12 mouse cellular contexts compared by ENCODE assay signal in genomic region chr17:28375592-28376061, GRCm38 (mm10). TPM values are rescaled to one million over a fixed set of nuclear protein-coding genes. Genes with fewer than 3 reads are reported as not detected.
DNase-seq lines count a peak whose midpoint lies in the region; ATAC-seq and TF ChIP-seq lines count a peak whose summit lies in the region.
"Had no signal": no experiment of that assay in that cellular context is flagged by ENCODE, and none has a peak within 500 bp of the region (broad histone marks: within the 10 kb centered on the region; RNA-seq: fewer than 3 reads in every experiment).

No protein-coding gene starts in this region.

- H3K27me3 ChIP-seq in embryonic facial prominence, embryonic 12.5 days, result peaks cover 24% of the 10 kb centered on the region
- H3K27me3 ChIP-seq in embryonic facial prominence, embryonic 10.5 days (replicated peaks; ENCODE audit: low read depth, poor library complexity, severe bottlenecking), result peaks cover 51% of the 10 kb centered on the region
- no peaks in the 10 kb centered on the region; the same call in 1 of the 2 replicates for H3K27me3 ChIP-seq in thymus, adult 2 months (ENCODE audit: control insufficient read depth, insufficient read depth, low read length)
- H3K27me3 ChIP-seq in intestine, embryonic 16.5 days (replicated peaks; ENCODE audit: control insufficient read depth, insufficient read depth, low read length), result peaks cover 11% of the 10 kb centered on the region; the same call in 1 of the 2 replicates
- H3K27me3 ChIP-seq in stomach, postnatal 0 days (ENCODE audit: control insufficient read depth, insufficient read depth, low read length), result no peaks in the 10 kb centered on the region

- DNase-seq in embryonic facial prominence, embryonic 10.5 days (ENCODE audit: low spot score), result no peak
- DNase-seq in thymus, adult 2 months, result peak; percentile 15
- DNase-seq in thymus, postnatal 10 days (ENCODE audit: low spot score in 2 of 2), result no peak
- DNase-seq in stomach, postnatal 0 days (ENCODE audit: low spot score), result peak; percentile 58
- no peak for DNase-seq in cerebellum, adult 8-10 months
- DNase-seq in urinary bladder, postnatal 4 days (ENCODE audit: low spot score in 2 of 2), result no peak

- no peaks in the 10 kb centered on the region for H3K36me3 ChIP-seq in embryonic facial prominence, embryonic 12.5 days
- no peaks in the 10 kb centered on the region for H3K36me3 ChIP-seq in embryonic facial prominence, embryonic 10.5 days (replicated peaks)
- H3K36me3 ChIP-seq in thymus, adult 2 months (ENCODE audit: control insufficient read depth, insufficient read depth, low read length), result no peaks in the 10 kb centered on the region
- no peaks in the 10 kb centered on the region for H3K36me3 ChIP-seq in intestine, embryonic 16.5 days (ENCODE audit: control insufficient read depth, insufficient read depth, low read length)
- no peaks in the 10 kb centered on the region for H3K36me3 ChIP-seq in stomach, postnatal 0 days (ENCODE audit: control insufficient read depth, insufficient read depth, low read length)
- H3K36me3 ChIP-seq: heart, embryonic 15.5 days; neural tube, embryonic 13.5 days had no signal

- TF ChIP-seq CTCF in thymus, adult 2 months (IDR thresholded peaks at IDR 0.05; ENCODE audit: borderline replicate concordance, control insufficient read depth, extremely low read depth, insufficient read depth, low read length, poor library complexity), result no peak
- TF ChIP-seq CTCF in stomach, postnatal 0 days (IDR thresholded peaks at IDR 0.05; ENCODE audit: low read depth), result no peak

- no peak overlapping the region for H3K4me3 ChIP-seq in embryonic facial prominence, embryonic 12.5 days
- H3K4me3 ChIP-seq in embryonic facial prominence, embryonic 10.5 days, result no peak overlapping the region; the same call in 1 of the 2 replicates
- no peak overlapping the region for H3K4me3 ChIP-seq in thymus, adult 2 months (ENCODE audit: control insufficient read depth, insufficient read depth, low read length)
- H3K4me3 ChIP-seq in intestine, embryonic 16.5 days (ENCODE audit: low read length), result no peak overlapping the region
- no peak overlapping the region for H3K4me3 ChIP-seq in stomach, postnatal 0 days (ENCODE audit: low read depth, low read length)
- H3K4me3 ChIP-seq: heart, embryonic 15.5 days; neural tube, embryonic 13.5 days had no signal

- peaks cover 10% of the 10 kb centered on the region; the same call in 1 of the 2 replicates for H3K4me1 ChIP-seq in embryonic facial prominence, embryonic 12.5 days
- H3K4me1 ChIP-seq in embryonic facial prominence, embryonic 10.5 days, result peaks cover 38% of the 10 kb centered on the region
- H3K4me1 ChIP-seq in thymus, adult 2 months (replicated peaks; ENCODE audit: control insufficient read depth, insufficient read depth, low read length), result peaks cover 16% of the 10 kb centered on the region
- H3K4me1 ChIP-seq in intestine, embryonic 16.5 days (ENCODE audit: control insufficient read depth, insufficient read depth, low read length), result peaks cover 6% of the 10 kb centered on the region; the same call in 1 of the 2 replicates
- no peaks in the 10 kb centered on the region for H3K4me1 ChIP-seq in stomach, postnatal 0 days (replicated peaks; ENCODE audit: control insufficient read depth, insufficient read depth)

- ATAC-seq in embryonic facial prominence, embryonic 12.5 days (ENCODE audit: insufficient number of reproducible peaks, insufficient read depth, low FRiP score, low TSS enrichment), result peak; percentile 22; the same call in 1 of the 2 replicates
- ATAC-seq in intestine, embryonic 16.5 days, result peak; percentile 78
- peak; percentile 90 for ATAC-seq in stomach, postnatal 0 days (ENCODE audit: low FRiP score, low TSS enrichment)

- H3K27ac ChIP-seq in embryonic facial prominence, embryonic 12.5 days, result no peak overlapping the region
- H3K27ac ChIP-seq in embryonic facial prominence, embryonic 10.5 days (replicated peaks), result no peak overlapping the region
- H3K27ac ChIP-seq in thymus, adult 2 months (ENCODE audit: control insufficient read depth, insufficient read depth, low read length), result no peak overlapping the region
- no peak overlapping the region for H3K27ac ChIP-seq in intestine, embryonic 16.5 days (ENCODE audit: low read length)
- H3K27ac ChIP-seq in stomach, postnatal 0 days (replicated peaks), result no peak overlapping the region
- H3K27ac ChIP-seq: heart, embryonic 15.5 days; liver, embryonic 14.5 days; neural tube, embryonic 13.5 days had no signal

- no peaks in the 10 kb centered on the region for H3K9me3 ChIP-seq in embryonic facial prominence, embryonic 12.5 days
- H3K9me3 ChIP-seq in embryonic facial prominence, embryonic 10.5 days, result no peaks in the 10 kb centered on the region
- H3K9me3 ChIP-seq in intestine, embryonic 16.5 days (ENCODE audit: control insufficient read depth, low read length), result no peaks in the 10 kb centered on the region
- no peaks in the 10 kb centered on the region for H3K9me3 ChIP-seq in stomach, postnatal 0 days (ENCODE audit: control insufficient read depth, low read length)
- H3K9me3 ChIP-seq: heart, embryonic 15.5 days; neural tube, embryonic 13.5 days had no signal

- H3K4me2 ChIP-seq in embryonic facial prominence, embryonic 12.5 days (replicated peaks), result no peak overlapping the region
- peak overlapping the region; percentile 6; the same call in 1 of the 2 replicates for H3K4me2 ChIP-seq in intestine, embryonic 16.5 days (ENCODE audit: low read depth, low read length)
- no peak overlapping the region for H3K4me2 ChIP-seq in stomach, postnatal 0 days (replicated peaks; ENCODE audit: low read depth)
- H3K4me2 ChIP-seq: heart, embryonic 15.5 days; neural tube, embryonic 13.5 days had no signal

- TF ChIP-seq POLR2A in thymus, adult 2 months (IDR thresholded peaks at IDR 0.05; ENCODE audit: control insufficient read depth, extremely low read depth, insufficient read depth, low read length, poor library complexity), result no peak

- no peak overlapping the region for H3K9ac ChIP-seq in embryonic facial prominence, embryonic 12.5 days
- no peak overlapping the region for H3K9ac ChIP-seq in intestine, embryonic 16.5 days (ENCODE audit: low read depth, low read length)
- no peak overlapping the region for H3K9ac ChIP-seq in stomach, postnatal 0 days (ENCODE audit: low read length)
- H3K9ac ChIP-seq: heart, embryonic 15.5 days; liver, embryonic 14.5 days; neural tube, embryonic 13.5 days had no signal

- no peak for TF ChIP-seq EP300 in stomach, postnatal 0 days (optimal IDR thresholded peaks at IDR 0.05)

- WGBS in embryonic facial prominence, embryonic 12.5 days, result 17% methylated on average over 17 of the region's 17 CpGs
- 10% methylated on average over 17 of the region's 17 CpGs for WGBS in embryonic facial prominence, embryonic 10.5 days
- WGBS in thymus, adult 2 months, result 14% methylated on average over 17 of the region's 17 CpGs
- WGBS in intestine, embryonic 16.5 days, result 7% methylated on average over 17 of the region's 17 CpGs
- WGBS in stomach, postnatal 0 days, result 10% methylated on average over 17 of the region's 17 CpGs

RNA-seq across cellular contexts. Expression of gene Tulp1, which starts 10.6 kb away (rescaled TPM):
- 8.4 and 9.3 TPM in 2 replicates for polyA plus RNA-seq in embryonic facial prominence, embryonic 12.5 days (2016; fragmentation: Nextera tagmentation; extraction: Ambion mirVana)
- 3.4 and 4.9 TPM in 2 replicates for polyA plus RNA-seq in embryonic facial prominence, embryonic 10.5 days (2016; fragmentation: Nextera tagmentation; extraction: Ambion mirVana)
- 0.35 and 0.59 TPM in 2 replicates for polyA plus RNA-seq in thymus, adult 2 months (2012; rRNA removed)
- polyA plus RNA-seq in intestine, embryonic 16.5 days (2015; fragmentation: Nextera tagmentation; extraction: Ambion mirVana), result 3.0 and 3.6 TPM in 2 replicates
- 3.3 and 3.5 TPM in 2 replicates for polyA plus RNA-seq in stomach, postnatal 0 days (2015; fragmentation: Nextera tagmentation; extraction: Ambion mirVana)
- polyA plus RNA-seq: cortical plate, adult 2 months had no signal

RNA-seq across cellular contexts. Expression of gene Tead3, which starts 25.0 kb away (rescaled TPM):
- 14.1 and 17.9 TPM in 2 replicates for polyA plus RNA-seq in embryonic facial prominence, embryonic 12.5 days (2016; fragmentation: Nextera tagmentation; extraction: Ambion mirVana)
- polyA plus RNA-seq in embryonic facial prominence, embryonic 10.5 days (2016; fragmentation: Nextera tagmentation; extraction: Ambion mirVana), result 8.4 and 9.2 TPM in 2 replicates
- 10.6 and 11.6 TPM in 2 replicates for polyA plus RNA-seq in thymus, adult 2 months (2012; rRNA removed)
- polyA plus RNA-seq in intestine, embryonic 16.5 days (2015; fragmentation: Nextera tagmentation; extraction: Ambion mirVana), result 8.5 and 9.3 TPM in 2 replicates
- 8.7 and 9.2 TPM in 2 replicates for polyA plus RNA-seq in stomach, postnatal 0 days (2015; fragmentation: Nextera tagmentation; extraction: Ambion mirVana)

RNA-seq across cellular contexts. Expression of gene Rpl10a, which starts 47.4 kb away (rescaled TPM):
- polyA plus RNA-seq in embryonic facial prominence, embryonic 12.5 days (2016; fragmentation: Nextera tagmentation; extraction: Ambion mirVana), result 496 and 505 TPM in 2 replicates
- polyA plus RNA-seq in embryonic facial prominence, embryonic 10.5 days (2016; fragmentation: Nextera tagmentation; extraction: Ambion mirVana), result 539 and 546 TPM in 2 replicates
- 3,187 and 3,626 TPM in 2 replicates for polyA plus RNA-seq in thymus, adult 2 months (2012; rRNA removed)
- polyA plus RNA-seq in intestine, embryonic 16.5 days (2015; fragmentation: Nextera tagmentation; extraction: Ambion mirVana), result 591 and 604 TPM in 2 replicates
- polyA plus RNA-seq in stomach, postnatal 0 days (2015; fragmentation: Nextera tagmentation; extraction: Ambion mirVana), result 491 and 514 TPM in 2 replicates

Comparison
In these comparisons a context has a peak if more than half of its experiments do, and no peak if none do; other contexts are left out.
1. DNase-seq: peak in thymus, adult 2 months (single experiment) and stomach, postnatal 0 days (single experiment); none in embryonic facial prominence, embryonic 10.5 days (single experiment), thymus, postnatal 10 days (0 of 2), cerebellum, adult 8-10 months (single experiment) and urinary bladder, postnatal 4 days (0 of 2).
2. ATAC-seq: peak in every context shown above with its lines; median percentile 90 in stomach, postnatal 0 days; 78 in intestine, embryonic 16.5 days; 22 in embryonic facial prominence, embryonic 12.5 days.